Mouse (Mus musculus) kidney, embryonic 16.5 days (tissue): ENCODE measurements around the gene Rbsn. TPM values are rescaled to one million over a fixed set of nuclear protein-coding genes. Genes with fewer than 3 reads are reported as not detected.

ENCODE experiments used
- ATAC-seq: fragments of 200-750 bp; cut with Nextera tagmentation; 2 replicates; pipeline ENCODE4 v1.8.0; 2017; ENCODE audit warnings: moderate TSS enrichment; ENCODE audit not compliant: low FRiP score, low TSS enrichment
- H3K27ac ChIP-seq: fragments of 300-500 bp; sonication (generic); 2 replicates; pipeline ENCODE4 v1.5.1; 2014; ENCODE audit warnings: low read length
- H3K27me3 ChIP-seq: fragments of 300-500 bp; sonication (generic); 2 replicates; pipeline ENCODE4 v1.6.1; 2014; ENCODE audit warnings: low read length, control low read depth, mixed read lengths; ENCODE audit not compliant: insufficient read depth
- H3K36me3 ChIP-seq: fragments of 300-500 bp; sonication (generic); 2 replicates; pipeline ENCODE4 v1.6.1; 2014; ENCODE audit warnings: low read length, control low read depth, mixed read lengths; ENCODE audit not compliant: insufficient read depth
- H3K4me1 ChIP-seq: fragments of 300-500 bp; sonication (generic); 2 replicates; pipeline ENCODE4 v1.6.1; 2014; ENCODE audit warnings: low read length, control low read depth, mixed read lengths; ENCODE audit not compliant: insufficient read depth
- H3K4me2 ChIP-seq: fragments of 300-500 bp; sonication (generic); replicated peaks from 2 replicates; pipeline ENCODE4 v1.6.1; 2014; ENCODE audit warnings: low read depth, low read length
- H3K4me3 ChIP-seq: fragments of 300-500 bp; sonication (generic); 2 replicates; pipeline ENCODE4 v1.5.1; 2014; ENCODE audit warnings: mild to moderate bottlenecking, low read length
- H3K9ac ChIP-seq: fragments of 300-500 bp; sonication (generic); replicated peaks from 2 replicates; pipeline ENCODE4 v1.6.1; 2014; ENCODE audit warnings: low read length
- H3K9me3 ChIP-seq: fragments of 300-500 bp; sonication (generic); 2 replicates; pipeline ENCODE4 v1.6.1; 2016; ENCODE audit warnings: low read length, control low read depth
- WGBS: fragments of 180-500 bp; shearing (Covaris S2); extraction: QIAGEN DNeasy Blood & Tissue Kit; methylation state at CpG from one replicate; pipeline ENCODE4 v1.1.7; 2014; 5-methylcytosine and 5-hydroxymethylcytosine counted together
- polyA plus RNA-seq: library from polyadenylated mRNA; unstranded; fragments of >200 nt; fragmentation: Nextera tagmentation; extraction: Ambion mirVana; gene quantifications from 2 replicates; pipeline ENCODE4 v1.2.1, GENCODE M21; 2015

Rbsn gene
- polyA plus RNA-seq, 1 experiment from 2014 or later: 25.2 TPM

DNA sequence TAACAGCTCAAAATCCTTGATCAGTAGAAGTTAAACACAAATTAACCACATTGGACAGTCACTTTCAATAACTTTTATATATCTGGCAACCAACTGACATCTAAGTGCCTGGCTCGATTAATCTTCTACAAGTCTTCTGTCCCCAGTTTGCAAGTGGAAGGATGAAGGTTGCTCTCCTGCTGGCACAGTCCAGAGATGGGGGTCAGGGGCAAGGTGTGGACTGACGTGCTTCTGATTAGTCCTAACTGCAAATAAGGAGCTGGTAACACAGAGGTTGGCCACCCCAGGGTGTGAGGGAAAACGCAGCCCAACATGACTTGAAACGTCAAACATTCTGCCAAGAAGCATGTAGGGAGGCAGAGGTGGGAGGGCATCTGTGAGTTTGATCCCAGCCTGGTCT lies 17.0 kb upstream of the Rbsn start:
- H3K4me3 ChIP-seq: no peak overlapping the region
- no peaks in the 10 kb centered on the region for H3K9me3 ChIP-seq
- H3K4me1 ChIP-seq: no peaks in the 10 kb centered on the region
- 69% methylated on average over 4 of the region's 4 CpGs for WGBS
- H3K9ac ChIP-seq: no peak overlapping the region
- H3K27ac ChIP-seq: no peak overlapping the region
- H3K4me2 ChIP-seq: no peak overlapping the region
- no peaks in the 10 kb centered on the region for H3K27me3 ChIP-seq
- no peaks in the 10 kb centered on the region for H3K36me3 ChIP-seq
- ATAC-seq: peak; percentile 86

DNA sequence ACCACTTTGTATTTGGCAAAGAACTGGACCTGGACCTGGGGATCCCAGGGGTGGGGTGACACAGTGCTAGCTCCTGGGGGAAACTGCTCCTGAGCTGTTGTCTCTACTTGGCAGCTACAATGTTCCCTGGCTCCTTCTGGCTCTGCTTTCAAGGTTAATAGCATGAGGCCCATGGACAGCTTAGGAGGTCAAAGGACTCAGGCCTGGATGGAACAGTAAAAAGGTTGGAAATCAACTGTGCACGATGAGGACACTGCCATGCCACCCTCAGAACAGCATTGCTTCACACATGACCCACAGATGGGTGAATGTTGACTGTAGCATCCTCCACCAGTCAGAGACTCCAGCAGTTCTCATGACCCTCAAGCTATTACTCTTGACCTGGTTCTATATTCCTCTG lies 16.6 kb upstream of the Rbsn start:
- H3K27ac ChIP-seq: no peak overlapping the region
- no peaks in the 10 kb centered on the region for H3K27me3 ChIP-seq
- ATAC-seq: peak; percentile 46; the same call in 1 of the 2 replicates
- H3K36me3 ChIP-seq: no peaks in the 10 kb centered on the region
- H3K4me3 ChIP-seq: no peak overlapping the region
- no peaks in the 10 kb centered on the region for H3K9me3 ChIP-seq
- H3K4me1 ChIP-seq: no peaks in the 10 kb centered on the region
- H3K4me2 ChIP-seq: no peak overlapping the region
- WGBS: 52% methylated on average over 1 of the region's 1 CpGs
- H3K9ac ChIP-seq: no peak overlapping the region

DNA sequence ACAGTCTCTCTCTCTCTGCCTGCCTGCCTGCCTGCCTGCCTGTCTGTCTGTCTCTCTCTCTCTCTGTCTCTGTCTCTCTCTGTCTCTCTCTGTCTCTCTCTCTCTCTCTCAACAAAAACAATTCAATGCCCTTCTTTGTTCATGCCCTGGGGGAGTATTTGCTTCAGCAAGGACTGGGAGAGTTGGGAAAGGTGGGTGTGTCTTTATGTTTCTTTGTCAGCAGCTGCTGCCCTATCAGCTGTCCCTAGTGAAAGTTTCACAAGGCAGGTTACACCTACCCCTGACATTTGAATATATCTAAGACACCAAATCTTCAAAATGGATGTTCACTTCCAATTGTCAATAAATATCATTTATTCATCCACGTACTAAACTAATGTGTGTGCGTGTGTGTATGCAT lies 14.9 kb upstream of the Rbsn start:
- no peak for ATAC-seq
- 89% methylated on average over 2 of the region's 2 CpGs for WGBS
- H3K4me1 ChIP-seq: no peaks in the 10 kb centered on the region

DNA sequence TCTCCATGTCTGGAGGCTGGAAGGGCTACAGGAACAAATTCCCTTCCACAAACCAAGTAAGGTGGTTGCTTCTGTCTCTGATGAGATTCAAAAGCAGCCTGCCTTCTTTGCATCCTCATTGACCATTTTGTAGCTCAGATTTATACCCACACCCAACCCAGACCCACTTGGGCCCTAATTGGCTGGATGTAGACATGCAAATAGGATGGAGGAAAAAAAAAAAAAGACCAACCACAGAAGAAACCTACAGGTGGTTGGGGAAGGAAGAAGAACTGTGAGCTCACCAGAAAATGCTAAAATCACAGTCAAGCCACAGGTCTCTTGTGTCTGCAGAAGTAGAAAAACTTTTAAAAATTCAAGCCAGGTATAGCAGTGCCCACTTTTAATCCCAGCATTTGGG lies 14.4 kb upstream of the Rbsn start:
- ATAC-seq: no peak
- Histone ChIP-seq H3K4me3 (no peak overlapping the region), H3K36me3 (no peaks in the 10 kb centered on the region), H3K27ac (no peak overlapping the region), H3K4me1 (no peaks in the 10 kb centered on the region), H3K9ac (no peak overlapping the region), H3K9me3 (no peaks in the 10 kb centered on the region), H3K4me2 (no peak overlapping the region), H3K27me3 (no peaks in the 10 kb centered on the region)

More for the DNA sequence above, 14.9 kb upstream of the Rbsn start:
- Histone ChIP-seq H3K4me3 (no peak overlapping the region), H3K27me3 (no peaks in the 10 kb centered on the region), H3K9ac (no peak overlapping the region), H3K4me2 (no peak overlapping the region), H3K27ac (no peak overlapping the region), H3K36me3 (no peaks in the 10 kb centered on the region), H3K9me3 (no peaks in the 10 kb centered on the region)

DNA sequence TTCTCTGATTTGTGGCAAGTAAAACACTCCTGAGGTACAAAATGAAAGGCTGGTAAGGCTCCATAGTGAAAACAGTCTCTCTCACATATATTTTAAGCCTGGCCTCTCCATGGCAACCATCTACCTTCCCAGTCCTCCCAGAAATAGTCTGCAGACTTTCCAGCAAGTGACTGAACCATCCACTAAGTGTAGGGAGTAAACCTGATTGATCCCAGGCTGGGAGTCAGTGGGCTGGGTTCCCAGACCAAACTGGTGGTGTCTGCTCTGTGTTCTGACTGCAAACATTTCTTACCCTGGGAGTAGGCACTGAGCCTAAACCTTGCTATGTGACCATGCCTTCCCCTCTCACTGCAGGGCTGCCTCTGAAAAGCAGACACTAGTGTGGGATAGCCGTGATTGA lies 10.3 kb upstream of the Rbsn start:
- no peaks in the 10 kb centered on the region for H3K4me1 ChIP-seq
- H3K27me3 ChIP-seq: no peaks in the 10 kb centered on the region
- no peaks in the 10 kb centered on the region for H3K9me3 ChIP-seq
- H3K36me3 ChIP-seq: no peaks in the 10 kb centered on the region
- no peak overlapping the region for H3K27ac ChIP-seq
- no peak overlapping the region for H3K9ac ChIP-seq
- no peak overlapping the region for H3K4me3 ChIP-seq
- no peak for ATAC-seq
- no peak overlapping the region for H3K4me2 ChIP-seq
- 62% methylated on average over 1 of the region's 1 CpGs for WGBS

DNA sequence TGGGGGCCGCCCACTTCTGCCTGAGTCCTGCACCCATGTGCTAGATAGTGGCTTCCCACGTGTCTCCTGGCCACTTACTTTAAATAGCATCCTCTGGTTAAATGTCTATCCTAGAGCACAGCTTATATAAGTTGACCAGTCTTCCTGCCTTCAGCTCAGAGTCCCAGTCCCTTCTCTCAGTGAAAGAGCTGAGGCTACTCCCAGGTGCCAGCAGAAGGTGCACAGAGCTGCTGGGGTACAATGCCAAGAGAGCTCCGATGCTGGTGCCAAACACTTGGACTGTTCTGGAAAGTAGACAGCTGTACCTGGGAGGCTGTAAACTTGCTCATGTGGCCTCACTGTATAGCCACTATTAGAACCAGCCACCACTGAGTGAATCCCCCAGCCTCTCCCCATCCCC lies 7.3 kb upstream of the Rbsn start:
- Histone ChIP-seq H3K27ac (no peak overlapping the region), H3K4me3 (no peak overlapping the region), H3K4me2 (no peak overlapping the region), H3K4me1 (no peaks in the 10 kb centered on the region), H3K9ac (no peak overlapping the region), H3K36me3 (no peaks in the 10 kb centered on the region), H3K9me3 (no peaks in the 10 kb centered on the region), H3K27me3 (no peaks in the 10 kb centered on the region)
- 76% methylated on average over 3 of the region's 3 CpGs for WGBS
- ATAC-seq: no peak

DNA sequence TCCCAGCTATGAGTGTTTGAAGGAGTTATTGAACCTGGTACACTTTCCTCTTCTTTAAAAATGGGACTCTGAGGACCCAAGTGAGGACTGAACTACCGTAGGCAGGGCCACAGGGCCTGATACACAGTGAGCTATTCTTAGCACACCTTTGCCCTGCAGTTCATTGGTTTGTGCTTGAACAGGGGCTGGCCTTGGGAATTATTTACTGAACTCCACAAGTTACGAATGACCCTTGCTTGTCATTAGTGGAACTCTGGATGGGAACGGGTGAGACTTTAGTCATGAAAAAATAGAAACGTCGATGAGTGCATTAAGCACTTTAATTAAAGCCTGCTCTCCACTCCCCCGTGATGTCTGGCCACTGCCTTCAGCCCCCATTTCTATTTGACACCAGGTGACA lies 6.9 kb upstream of the Rbsn start:
- Histone ChIP-seq H3K4me3 (no peak overlapping the region), H3K4me1 (no peaks in the 10 kb centered on the region), H3K36me3 (no peaks in the 10 kb centered on the region), H3K4me2 (no peak overlapping the region), H3K27me3 (no peaks in the 10 kb centered on the region), H3K9me3 (no peaks in the 10 kb centered on the region), H3K27ac (no peak overlapping the region), H3K9ac (no peak overlapping the region)
- WGBS: 58% methylated on average over 6 of the region's 6 CpGs
- ATAC-seq: peak; percentile 79

DNA sequence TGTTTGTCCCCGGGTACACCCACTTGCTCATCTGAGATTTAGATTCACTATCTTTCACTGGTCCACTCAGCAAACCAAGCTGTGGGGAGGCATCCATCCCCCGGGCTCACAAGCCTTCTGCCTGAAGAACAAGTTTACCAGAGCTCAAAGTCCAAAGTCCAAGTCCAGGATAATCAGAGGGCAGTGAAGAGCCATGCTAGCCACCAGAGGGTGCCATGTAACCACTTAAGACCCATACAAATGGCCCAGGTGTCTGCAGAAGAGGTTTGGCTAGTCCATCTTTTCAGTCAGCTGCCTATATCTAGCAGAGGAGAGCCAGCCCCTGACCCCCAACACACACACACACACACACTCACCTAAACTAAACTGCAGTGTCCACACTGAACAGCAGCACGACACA lies 4.7 kb upstream of the Rbsn start:
- no peak for ATAC-seq
- no peaks in the 10 kb centered on the region for H3K36me3 ChIP-seq
- no peak overlapping the region for H3K4me2 ChIP-seq
- H3K27me3 ChIP-seq: no peaks in the 10 kb centered on the region
- peaks cover 4% of the 10 kb centered on the region; the same call in 1 of the 2 replicates for H3K4me1 ChIP-seq
- H3K9me3 ChIP-seq: no peaks in the 10 kb centered on the region
- H3K4me3 ChIP-seq: no peak overlapping the region
- no peak overlapping the region for H3K27ac ChIP-seq
- H3K9ac ChIP-seq: no peak overlapping the region
- WGBS: 46% methylated on average over 3 of the region's 3 CpGs

DNA sequence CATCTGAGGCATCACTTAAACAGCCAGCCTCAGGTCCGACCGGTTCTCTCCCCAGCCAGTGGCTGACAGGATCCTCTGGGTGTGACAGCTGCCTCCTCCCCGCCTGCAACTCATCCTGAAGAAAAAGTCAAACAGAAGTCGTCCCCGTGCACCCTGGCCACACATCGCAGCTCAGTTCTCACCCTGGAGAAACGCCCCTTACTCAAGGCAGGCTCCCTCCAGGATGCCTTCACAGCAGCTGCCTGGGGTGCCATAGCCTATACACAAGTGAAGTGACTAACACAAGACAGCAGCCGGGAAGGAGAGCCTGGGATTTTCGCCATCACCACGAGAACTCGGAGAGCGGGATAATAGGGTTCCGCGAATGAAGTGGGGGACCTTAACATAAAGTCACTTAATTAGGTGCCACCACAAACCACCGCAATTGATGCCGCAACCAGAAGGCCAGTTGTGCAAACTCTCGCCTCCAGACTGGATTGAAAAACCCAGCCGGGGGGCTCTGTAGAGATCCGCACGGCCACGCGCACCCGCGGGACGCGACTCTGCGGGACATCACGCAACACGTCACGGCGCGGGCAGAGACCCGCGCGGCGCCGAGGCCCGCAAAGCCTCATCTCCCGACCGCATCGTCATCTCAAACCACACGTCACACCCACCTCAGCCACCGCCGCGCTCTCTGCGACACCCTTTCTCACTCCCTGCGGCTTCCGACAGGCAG lies 511 bp downstream of the Rbsn start:
- peaks cover 14% of the 10 kb centered on the region for H3K4me1 ChIP-seq
- H3K27me3 ChIP-seq: no peaks in the 10 kb centered on the region
- under 1% methylated on average over 48 of the region's 48 CpGs for WGBS
- H3K9ac ChIP-seq: peak overlapping the region; percentile 98
- peak; percentile 32 for ATAC-seq
- H3K4me2 ChIP-seq: peak overlapping the region; percentile 91
- H3K27ac ChIP-seq: peak overlapping the region; percentile 78
- peaks cover 13% of the 10 kb centered on the region for H3K36me3 ChIP-seq
- no peaks in the 10 kb centered on the region for H3K9me3 ChIP-seq
- H3K4me3 ChIP-seq: peak overlapping the region; percentile 98

DNA sequence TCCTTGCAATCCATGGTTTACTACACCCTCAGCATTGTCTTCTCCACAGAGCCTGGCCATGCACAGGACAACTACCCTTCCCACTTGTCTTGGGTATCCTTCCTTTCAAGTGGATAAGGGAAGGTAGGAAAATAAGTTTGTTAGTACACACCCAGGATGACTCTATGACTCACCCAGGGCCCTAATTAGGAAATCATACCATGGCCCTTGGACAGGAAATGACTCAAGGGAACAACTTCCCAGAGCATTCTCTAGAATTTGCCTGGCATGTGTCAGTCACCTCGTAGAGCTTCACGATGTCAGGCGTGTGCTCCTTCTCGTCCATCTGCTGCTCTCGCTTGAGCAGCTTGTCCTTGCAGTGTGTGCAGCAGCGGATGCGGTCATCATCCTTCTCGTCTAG lies 15.3 kb downstream of the Rbsn start:
- H3K9ac ChIP-seq: no peak overlapping the region
- peaks cover 47% of the 10 kb centered on the region for H3K36me3 ChIP-seq
- H3K9me3 ChIP-seq: no peaks in the 10 kb centered on the region
- H3K27me3 ChIP-seq: no peaks in the 10 kb centered on the region
- no peak overlapping the region for H3K4me2 ChIP-seq
- H3K27ac ChIP-seq: no peak overlapping the region
- no peak for ATAC-seq
- no peak overlapping the region for H3K4me3 ChIP-seq
- 90% methylated on average over 8 of the region's 8 CpGs for WGBS
- no peaks in the 10 kb centered on the region for H3K4me1 ChIP-seq
